In the genomic region with DNA sequence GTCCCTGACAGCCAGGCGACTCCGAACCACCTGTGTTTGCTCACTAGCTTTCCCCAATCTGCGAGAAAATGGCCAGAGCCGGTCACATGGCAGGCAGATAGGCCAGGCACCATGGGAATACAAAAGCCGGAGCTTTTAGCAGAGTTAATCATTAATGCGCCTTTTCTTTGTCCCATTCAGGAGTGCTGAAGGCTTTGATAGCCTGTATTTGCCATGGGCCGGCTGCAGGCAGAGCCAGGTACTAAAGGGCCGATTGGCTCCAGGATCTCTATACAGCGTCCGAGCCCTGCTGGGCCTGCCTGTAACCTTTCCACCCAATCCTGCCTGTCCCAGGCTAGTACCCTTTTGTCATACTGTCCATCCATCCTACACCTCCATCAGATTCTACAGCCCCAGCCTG, we compare ENCODE assay signal across 9 mouse cellular contexts.
DNase-seq lines count a peak whose midpoint lies in the region; ATAC-seq lines count a peak whose summit lies in the region.
"Had no signal": no experiment of that assay in that cellular context is flagged by ENCODE, and none has a peak within 500 bp of the region (broad histone marks: within the 10 kb centered on the region; RNA-seq: fewer than 3 reads in every experiment).

No protein-coding gene starts in this region.

- H3K27ac ChIP-seq in liver, embryonic 15.5 days (replicated peaks) = no peak overlapping the region; the same call in 1 of the 2 replicates
- no peak overlapping the region for H3K27ac ChIP-seq in neural tube, embryonic 13.5 days (replicated peaks)
- H3K27ac ChIP-seq: limb, embryonic 15.5 days had no signal

- no peaks in the 10 kb centered on the region for H3K27me3 ChIP-seq in liver, embryonic 15.5 days
- H3K27me3 ChIP-seq in neural tube, embryonic 13.5 days = peaks cover 24% of the 10 kb centered on the region
- H3K27me3 ChIP-seq: limb, embryonic 15.5 days had no signal

- no peak overlapping the region for H3K9ac ChIP-seq in liver, embryonic 15.5 days
- H3K9ac ChIP-seq in neural tube, embryonic 13.5 days = no peak overlapping the region
- H3K9ac ChIP-seq: limb, embryonic 15.5 days had no signal

- WGBS in liver, embryonic 15.5 days (ENCODE audit: insufficient replicate concordance) = 58% methylated on average over 10 of the region's 10 CpGs
- WGBS in neural tube, embryonic 13.5 days = 14% methylated on average over 10 of the region's 10 CpGs

- H3K36me3 ChIP-seq in liver, embryonic 15.5 days (replicated peaks) = no peaks in the 10 kb centered on the region
- H3K36me3 ChIP-seq in neural tube, embryonic 13.5 days = no peaks in the 10 kb centered on the region
- H3K36me3 ChIP-seq: limb, embryonic 15.5 days had no signal

- ATAC-seq in liver, embryonic 15.5 days (ENCODE audit: insufficient read depth) = peak; percentile 78
- no peak for ATAC-seq in neural tube, embryonic 13.5 days (ENCODE audit: low read depth)
- no peak for ATAC-seq in granulocyte monocyte progenitor cell, adult 5-6 weeks (replicated peaks; ENCODE audit: poor library complexity, severe bottlenecking)

- DNase-seq in embryo, embryonic 9.5 days (ENCODE audit: extremely low spot score) = peak; percentile 42
- peak; percentile 18 for DNase-seq in kidney, adult 18-20 months
- DNase-seq in thymus, adult 18-20 months = no peak
- DNase-seq in left cerebral cortex, adult 9 months (ENCODE audit: low spot score in 2 of 2) = no peak
- DNase-seq: cerebellum, adult 18-20 months had no signal

- H3K4me1 ChIP-seq in liver, embryonic 15.5 days (replicated peaks) = no peaks in the 10 kb centered on the region
- H3K4me1 ChIP-seq in neural tube, embryonic 13.5 days (replicated peaks) = no peaks in the 10 kb centered on the region
- H3K4me1 ChIP-seq: limb, embryonic 15.5 days had no signal

- H3K4me2 ChIP-seq in liver, embryonic 15.5 days = no peak overlapping the region
- H3K4me2 ChIP-seq in neural tube, embryonic 13.5 days = peak overlapping the region; percentile 34; the same call in 1 of the 2 replicates
- H3K4me2 ChIP-seq: limb, embryonic 15.5 days had no signal

- H3K9me3 ChIP-seq in liver, embryonic 15.5 days (replicated peaks) = no peaks in the 10 kb centered on the region
- H3K9me3 ChIP-seq in neural tube, embryonic 13.5 days = no peaks in the 10 kb centered on the region
- H3K9me3 ChIP-seq: limb, embryonic 15.5 days had no signal

- no peak overlapping the region for H3K4me3 ChIP-seq in liver, embryonic 15.5 days (replicated peaks)
- H3K4me3 ChIP-seq in neural tube, embryonic 13.5 days = no peak overlapping the region
- H3K4me3 ChIP-seq: limb, embryonic 15.5 days had no signal

Comparison
In these comparisons a context has a peak if more than half of its experiments do, and no peak if none do; other contexts are left out.
1. DNase-seq: peak in embryo, embryonic 9.5 days (single experiment) and kidney, adult 18-20 months (single experiment); none in thymus, adult 18-20 months (0 of 2) and left cerebral cortex, adult 9 months (0 of 2).